Mouse (Mus musculus) kidney, postnatal 25 days (tissue): ENCODE measurements at regions not wholly inside any gene's neighbourhood (a gene's known extent, or its start where the extent isn't known, plus 50 kb on each side); places are given as distances from the start of the nearest gene placed in this dataset.

Experiments
- DNase-seq, 2 experiments: peaks; one replicate each; pipeline ENCODE4 v3.0.0; 2021; ENCODE audit warnings: mixed read lengths in 2 of 2

DNA sequence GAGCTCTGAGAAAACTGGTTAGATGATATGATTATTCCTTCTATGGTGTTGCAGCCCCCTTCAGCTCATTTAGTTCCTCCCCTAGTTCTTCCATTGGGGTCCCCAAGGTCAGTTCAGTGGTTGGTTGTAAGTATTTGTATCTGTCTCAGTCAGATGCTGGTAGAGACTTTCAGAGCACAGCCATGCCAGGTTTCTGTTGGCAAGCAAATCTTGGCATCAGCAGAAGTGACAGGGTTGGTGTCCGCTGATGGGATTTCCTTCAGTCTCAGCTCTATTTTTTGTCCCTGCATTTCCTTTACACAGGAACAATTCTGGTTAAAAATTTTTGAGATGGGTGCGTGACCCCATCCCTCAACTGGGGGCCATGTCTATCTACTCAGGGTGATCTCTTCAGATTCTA lies 55.3 kb upstream of the Spaca1 start:
- no peak for DNase-seq

GRCm38 (mm10) chr4:34114323-34114722 lies 64.3 kb upstream of the Spaca1 start:
- no peak for DNase-seq

- DNase-seq, result no peak
Measured at GRCm38 (mm10) chr4:34117086-34117485, 67.1 kb upstream of the Spaca1 start.

DNA sequence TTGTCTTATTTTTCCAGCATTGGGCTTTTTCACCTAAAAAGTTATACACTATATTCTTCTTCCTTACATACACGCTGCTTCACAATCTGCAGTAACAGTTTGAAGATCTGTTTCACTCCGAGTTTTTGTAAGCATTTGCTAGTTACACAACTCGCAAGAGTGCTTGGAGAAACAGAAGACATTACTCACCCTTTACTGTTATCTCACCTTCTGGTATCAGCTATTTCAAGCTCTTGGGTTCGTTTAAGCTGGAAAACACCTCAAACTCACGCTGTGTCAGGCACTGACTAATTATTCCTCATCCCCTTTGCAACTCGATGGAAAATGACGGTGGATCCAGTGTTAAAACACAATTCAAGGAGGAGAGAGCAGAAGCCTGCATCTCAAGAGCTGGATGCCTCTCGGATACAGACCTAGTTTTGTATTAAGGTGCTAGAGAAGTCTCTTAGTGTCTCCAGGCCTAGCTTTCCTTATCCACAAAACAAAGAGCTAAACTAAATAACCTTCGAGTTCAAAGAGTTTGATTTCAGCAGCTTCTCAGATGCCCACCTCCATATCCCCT lies 73.0 kb upstream of the Spaca1 start:
- DNase-seq, result no peak

DNA sequence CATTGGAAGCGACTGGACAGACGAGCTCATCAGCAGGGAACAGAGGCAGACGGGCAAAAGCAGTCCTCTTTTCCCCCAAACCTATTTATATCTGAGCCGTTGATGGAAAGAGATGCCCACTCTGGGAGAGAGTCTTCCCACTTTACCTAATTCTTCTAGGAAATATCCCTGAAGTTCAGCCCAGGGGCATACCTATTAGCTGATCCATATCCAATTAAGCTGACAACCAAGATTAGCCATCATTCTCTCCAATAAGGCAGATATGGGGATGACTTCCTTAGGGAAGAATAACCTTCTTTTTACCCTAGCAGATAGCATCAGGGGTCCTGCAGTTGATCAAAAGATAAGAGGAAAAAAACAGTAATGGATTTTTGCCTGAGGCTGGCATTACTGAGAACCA lies 78.2 kb upstream of the Spaca1 start:
- DNase-seq, result no peak

DNA sequence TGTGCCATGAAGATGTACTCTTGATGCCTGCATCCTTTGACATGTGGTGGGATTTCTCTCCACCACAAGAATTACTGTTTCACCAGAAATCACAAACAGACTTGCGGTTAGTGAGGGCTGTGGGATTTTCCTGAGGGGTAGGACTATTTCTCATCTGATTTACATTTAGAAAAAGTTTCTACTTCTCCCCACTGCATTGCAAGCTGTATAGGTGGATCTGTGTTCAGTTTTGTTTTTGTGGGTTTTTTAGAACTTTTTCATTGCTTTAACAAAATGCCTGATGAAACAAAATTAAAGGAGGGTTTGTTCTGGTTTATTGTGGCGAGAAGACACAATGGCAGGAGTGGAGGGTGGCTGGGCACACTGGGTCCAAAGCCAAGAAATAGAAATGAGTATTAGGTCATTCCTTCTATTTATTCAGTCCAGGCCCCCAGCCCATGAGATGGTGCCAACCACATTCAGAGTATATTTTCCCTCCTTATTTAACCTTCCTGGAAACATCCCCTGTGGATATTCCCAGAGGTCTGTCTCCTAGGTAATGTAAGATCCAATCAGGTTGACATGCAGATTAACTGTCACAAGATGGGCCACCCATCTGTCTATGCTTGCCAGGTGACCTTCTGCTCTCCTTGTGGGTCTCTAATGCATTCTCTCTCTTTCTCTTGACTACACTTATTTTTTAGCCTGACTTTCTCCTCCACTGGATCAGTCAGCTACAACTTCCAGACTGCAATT lies 96.3 kb upstream of the Spaca1 start:
- DNase-seq, result no peak

- DNase-seq, result no peak
Measured at GRCm38 (mm10) chr4:34148956-34149739, 99.2 kb upstream of the Spaca1 start.

DNA sequence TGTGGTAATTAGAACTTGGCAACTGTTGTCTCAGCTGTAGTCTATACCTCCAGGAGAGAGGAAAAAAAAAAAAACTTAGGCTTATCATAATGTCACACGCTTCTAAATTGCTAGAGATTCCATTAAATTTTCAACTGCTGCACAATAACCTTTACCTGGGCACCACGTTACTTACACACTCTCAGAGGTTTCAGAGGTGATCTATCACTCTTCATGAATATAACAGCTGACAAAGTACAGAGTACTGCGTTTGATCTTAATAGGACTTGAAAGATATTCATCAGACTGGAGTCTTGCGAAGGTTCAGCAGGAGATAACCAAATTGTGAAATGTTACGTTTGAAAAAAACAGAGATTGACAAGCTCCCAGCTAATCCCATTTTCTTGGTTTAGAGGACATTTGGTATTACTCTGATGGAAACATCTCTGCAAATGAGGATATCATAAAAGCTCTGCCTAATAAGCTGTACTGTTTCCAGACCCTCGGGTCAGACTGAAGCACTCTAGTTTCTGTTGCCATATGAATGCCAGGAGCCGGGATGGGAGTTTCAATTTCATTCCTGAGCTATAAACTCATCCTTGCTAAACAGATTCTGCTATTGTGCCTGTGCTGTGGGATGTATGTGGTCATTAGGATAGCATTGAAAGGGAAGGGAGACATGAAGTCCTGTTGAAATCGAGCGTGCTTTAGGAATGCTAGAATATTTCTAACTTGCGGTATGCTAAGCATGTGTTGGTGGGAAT lies 101.8 kb upstream of the Spaca1 start:
- DNase-seq, result no peak

- DNase-seq, result no peak
Measured at GRCm38 (mm10) chr4:34155501-34155900, 105.5 kb upstream of the Spaca1 start.

GRCm38 (mm10) chr4:34157818-34158511 lies 108.0 kb upstream of the Spaca1 start:
- no peak for DNase-seq

DNA sequence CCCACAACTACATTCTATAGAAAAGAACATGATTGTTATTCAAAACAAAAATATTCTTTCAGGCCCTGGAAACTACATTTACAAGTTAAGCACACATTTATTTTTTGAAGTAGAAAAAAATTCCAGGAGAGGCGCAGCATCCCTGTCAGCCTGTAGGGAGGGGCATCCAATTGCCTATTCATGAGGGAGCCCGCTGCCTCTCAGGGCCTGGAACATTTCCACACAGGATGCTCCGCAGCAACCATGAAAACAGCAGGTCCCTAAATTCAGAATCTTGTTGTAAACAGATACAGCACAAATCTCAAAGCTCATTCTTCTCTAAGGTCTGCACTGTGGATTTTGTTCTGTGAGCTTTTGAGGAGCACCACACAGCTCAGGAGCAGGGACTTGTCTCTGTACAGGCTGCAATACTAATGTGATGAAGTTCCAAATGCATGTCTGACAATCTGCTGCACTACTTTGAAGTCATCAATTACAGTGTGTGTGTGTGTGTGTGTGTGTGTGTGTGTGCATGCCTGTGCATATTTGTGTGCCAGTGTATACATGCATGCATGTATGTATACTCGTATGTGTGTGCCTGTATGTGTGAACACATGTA lies 121.4 kb upstream of the Spaca1 start:
- DNase-seq, result no peak

- no peak for DNase-seq
Measured at GRCm38 (mm10) chr4:34172000-34172399, 122.0 kb upstream of the Spaca1 start.

DNA sequence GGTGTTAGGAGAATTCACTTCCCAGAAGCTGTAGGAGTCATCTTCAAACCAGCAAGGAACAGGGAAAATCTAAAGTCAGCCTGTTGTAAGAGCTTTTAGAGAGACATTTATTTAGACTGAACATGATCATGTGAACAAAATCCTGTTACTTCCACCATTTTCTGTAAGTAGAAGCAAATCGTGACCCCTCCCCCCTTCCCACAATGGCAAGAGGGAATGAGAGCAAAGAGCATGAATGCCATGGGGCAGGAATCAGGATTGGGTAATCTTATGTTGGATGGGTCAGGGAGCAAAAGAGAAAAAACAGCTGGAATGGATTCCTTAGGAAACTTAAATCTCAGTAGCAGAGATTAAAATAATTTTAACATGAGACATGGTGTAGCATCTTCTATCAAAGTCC lies 127.4 kb upstream of the Spaca1 start:
- no peak for DNase-seq

- DNase-seq, result no peak
Measured at GRCm38 (mm10) chr4:34186522-34186921, 136.5 kb upstream of the Spaca1 start.

DNA sequence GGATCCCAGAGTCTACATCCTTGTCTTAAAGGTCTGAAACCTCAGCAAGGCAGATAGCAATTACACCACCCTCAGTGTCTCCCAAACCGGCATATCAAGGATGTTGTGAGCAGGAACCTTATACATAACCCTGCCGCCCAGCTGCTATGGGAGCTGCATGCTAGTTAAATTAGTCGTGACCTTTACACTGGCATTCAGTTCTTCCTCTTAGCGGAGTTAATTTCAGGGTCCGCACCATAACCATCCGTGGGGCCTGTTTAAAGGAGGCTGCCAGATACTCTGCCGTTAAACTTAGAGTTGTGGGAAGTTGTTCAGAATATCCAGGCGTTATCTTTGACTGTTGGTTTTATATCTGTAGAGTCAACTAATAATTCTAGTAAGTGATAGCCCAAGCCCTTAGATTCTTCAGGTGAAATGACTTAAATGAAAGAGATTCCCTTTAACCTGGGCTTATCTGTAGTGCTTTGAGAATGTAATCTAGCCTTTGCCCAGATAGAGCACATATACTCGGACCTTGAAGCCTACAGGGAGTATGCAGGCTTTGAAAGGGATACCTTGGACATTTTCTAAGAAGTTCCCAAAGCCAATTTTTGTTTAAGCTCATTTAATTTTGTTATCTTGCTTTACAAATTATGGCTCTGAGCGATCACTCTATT lies 153.3 kb upstream of the Spaca1 start:
- DNase-seq, result no peak

GRCm38 (mm10) chr4:34209179-34209896 lies 159.3 kb upstream of the Spaca1 start:
- no peak for DNase-seq

- DNase-seq, result no peak
Measured at GRCm38 (mm10) chr4:34213731-34214130, 163.7 kb upstream of the Spaca1 start.

DNA sequence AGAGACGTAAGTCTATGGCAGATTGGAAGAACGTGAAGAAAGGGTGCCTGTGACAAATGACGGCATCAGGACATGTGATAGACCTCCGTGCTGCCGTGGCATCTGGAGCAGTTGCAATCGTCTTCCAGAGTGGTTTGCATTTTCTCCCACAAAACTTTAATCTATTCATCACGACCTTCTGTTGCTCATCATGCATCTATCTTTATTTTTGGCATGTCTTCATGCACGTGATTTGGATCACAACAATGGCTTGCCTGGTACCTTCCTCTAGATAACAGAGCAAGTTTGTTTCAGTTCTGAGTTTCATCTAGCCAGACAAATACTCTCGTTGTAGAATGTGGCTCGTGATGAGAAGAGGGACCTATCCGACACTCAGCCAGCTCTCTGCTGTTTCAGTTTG lies 164.4 kb upstream of the Spaca1 start:
- DNase-seq, result no peak

GRCm38 (mm10) chr4:34221915-34222314 lies 171.9 kb upstream of the Spaca1 start:
- DNase-seq, result no peak

- peak in 1 of 2 experiments; percentile 7 for DNase-seq
Measured at GRCm38 (mm10) chr4:34226089-34226840, 176.3 kb upstream of the Spaca1 start.
